Mouse (Mus musculus) limb, embryonic 10.5 days (tissue): ENCODE measurements around the gene Gpam. TPM values are rescaled to one million over a fixed set of nuclear protein-coding genes. Genes with fewer than 3 reads are reported as not detected.

Experiments used
- DNase-seq: peaks from one replicate; pipeline ENCODE4 v3.0.0-alpha.2; 2017; ENCODE audit warnings: low spot score
- H3K27ac ChIP-seq: fragments of 300-500 bp; sonication (generic); 2 replicates; pipeline ENCODE4 v1.5.1; 2016; ENCODE audit warnings: mild to moderate bottlenecking
- H3K27me3 ChIP-seq: fragments of 300-500 bp; sonication (generic); 2 replicates; pipeline ENCODE4 v1.6.1; 2016; ENCODE audit warnings: low read depth, mild to moderate bottlenecking; ENCODE audit not compliant: poor library complexity, severe bottlenecking
- H3K36me3 ChIP-seq: fragments of 300-500 bp; sonication (generic); 2 replicates; pipeline ENCODE4 v1.6.1; 2016; ENCODE audit warnings: mild to moderate bottlenecking, moderate library complexity
- H3K4me1 ChIP-seq: fragments of 300-500 bp; sonication (generic); 2 replicates; pipeline ENCODE4 v1.6.1; 2016
- H3K4me3 ChIP-seq: fragments of 300-500 bp; sonication (generic); 2 replicates; pipeline ENCODE4 v1.5.1; 2016; ENCODE audit warnings: mild to moderate bottlenecking, moderate library complexity
- H3K9me3 ChIP-seq: fragments of 300-500 bp; sonication (generic); replicated peaks from 2 replicates; pipeline ENCODE4 v1.6.1; 2016; ENCODE audit warnings: mild to moderate bottlenecking
- WGBS: fragments of 180-500 bp; shearing (Covaris S2); methylation state at CpG from one replicate; pipeline ENCODE4 v1.1.7; 2016; 5-methylcytosine and 5-hydroxymethylcytosine counted together
- polyA plus RNA-seq: library from polyadenylated mRNA; unstranded; fragments of >200 nt; fragmentation: Nextera tagmentation; extraction: Ambion mirVana; gene quantifications from 2 replicates; pipeline ENCODE4 v1.2.1, GENCODE M21; 2016

Gpam gene
- polyA plus RNA-seq, 1 experiment from 2014 or later, result 15.8 TPM

DNA sequence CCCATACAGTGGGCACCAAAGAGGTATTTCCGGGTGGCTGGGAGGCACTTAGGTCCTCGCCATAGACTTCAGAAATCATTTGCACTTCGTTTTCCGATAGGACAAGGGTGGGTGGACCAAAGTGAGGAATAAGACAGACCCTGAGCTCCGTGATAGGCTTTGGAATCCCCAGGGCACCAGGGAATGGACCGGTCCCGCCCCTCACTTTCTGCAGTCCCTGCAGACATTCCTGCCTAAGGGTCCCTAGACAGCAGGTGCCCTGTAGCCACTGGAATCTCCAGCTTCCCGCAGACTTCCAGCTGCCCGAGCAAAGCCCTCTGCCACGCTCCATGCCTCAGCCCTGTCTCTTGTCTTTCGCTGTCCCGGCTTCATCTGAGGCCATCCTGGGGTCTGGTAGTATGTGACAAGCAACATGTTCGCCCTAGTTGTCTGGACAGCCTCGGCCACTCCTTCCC is 65.6 kb downstream of the Gpam start:
- WGBS, result 18% methylated on average over 14 of the region's 14 CpGs
- Histone ChIP-seq H3K4me3 (peak overlapping the region; percentile 34), H3K27me3 (no peaks in the 10 kb centered on the region), H3K4me1 (peaks cover 14% of the 10 kb centered on the region), H3K9me3 (no peaks in the 10 kb centered on the region), H3K36me3 (no peaks in the 10 kb centered on the region), H3K27ac (no peak overlapping the region)
- DNase-seq, result peak; percentile 49

DNA sequence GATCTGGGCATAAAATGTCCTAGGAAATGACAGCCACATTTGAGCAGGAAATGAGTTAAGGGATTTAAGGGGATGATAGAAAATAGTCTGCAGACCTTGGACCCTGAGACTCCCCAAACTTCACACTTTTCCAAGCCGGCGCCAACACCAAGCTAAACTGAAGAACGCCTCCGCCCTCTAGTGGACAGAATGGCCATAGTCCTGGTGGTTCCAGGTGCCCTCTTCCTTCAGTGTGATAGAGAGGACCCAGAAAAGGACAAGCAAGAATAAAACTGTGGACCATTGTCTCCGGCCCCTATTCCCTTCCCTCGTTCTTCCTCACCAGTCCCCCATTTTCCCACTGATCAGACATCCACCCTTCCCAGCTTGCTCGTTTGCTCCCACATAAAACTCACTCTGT is 66.1 kb downstream of the Gpam start:
- WGBS, result 9% methylated on average over 7 of the region's 7 CpGs
- peak overlapping the region; percentile 34; the same call in 1 of the 2 replicates for H3K4me3 ChIP-seq
- H3K27me3 ChIP-seq, result no peaks in the 10 kb centered on the region
- peak; percentile 84 for DNase-seq
- peaks cover 14% of the 10 kb centered on the region for H3K4me1 ChIP-seq
- no peak overlapping the region for H3K27ac ChIP-seq
- H3K36me3 ChIP-seq, result no peaks in the 10 kb centered on the region
- H3K9me3 ChIP-seq, result no peaks in the 10 kb centered on the region

DNA sequence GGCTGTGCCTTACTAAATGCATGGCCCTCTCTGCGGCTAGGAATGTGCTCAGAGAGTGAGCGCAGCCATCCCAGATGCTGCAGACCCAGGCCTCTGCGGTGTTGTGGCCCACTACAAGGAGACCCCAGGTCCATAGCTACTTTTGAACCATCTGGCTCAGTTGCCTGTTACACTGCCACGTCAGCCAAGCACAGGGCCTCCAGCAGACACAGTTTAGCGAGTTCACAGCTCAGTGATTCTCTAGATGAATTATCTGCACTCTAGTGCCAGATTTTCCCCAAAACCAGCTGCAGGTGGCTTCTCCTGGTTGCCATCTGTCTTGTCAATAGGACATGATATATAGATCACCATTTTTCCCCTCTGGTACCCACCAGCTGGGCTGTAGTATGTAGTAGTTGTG is 69.6 kb downstream of the Gpam start:
- DNase-seq, result no peak
- no peaks in the 10 kb centered on the region for H3K27me3 ChIP-seq
- H3K4me1 ChIP-seq, result peaks cover 10% of the 10 kb centered on the region
- H3K27ac ChIP-seq, result no peak overlapping the region
- H3K9me3 ChIP-seq, result no peaks in the 10 kb centered on the region
- 76% methylated on average over 5 of the region's 5 CpGs for WGBS
- no peak overlapping the region for H3K4me3 ChIP-seq
- H3K36me3 ChIP-seq, result no peaks in the 10 kb centered on the region

DNA sequence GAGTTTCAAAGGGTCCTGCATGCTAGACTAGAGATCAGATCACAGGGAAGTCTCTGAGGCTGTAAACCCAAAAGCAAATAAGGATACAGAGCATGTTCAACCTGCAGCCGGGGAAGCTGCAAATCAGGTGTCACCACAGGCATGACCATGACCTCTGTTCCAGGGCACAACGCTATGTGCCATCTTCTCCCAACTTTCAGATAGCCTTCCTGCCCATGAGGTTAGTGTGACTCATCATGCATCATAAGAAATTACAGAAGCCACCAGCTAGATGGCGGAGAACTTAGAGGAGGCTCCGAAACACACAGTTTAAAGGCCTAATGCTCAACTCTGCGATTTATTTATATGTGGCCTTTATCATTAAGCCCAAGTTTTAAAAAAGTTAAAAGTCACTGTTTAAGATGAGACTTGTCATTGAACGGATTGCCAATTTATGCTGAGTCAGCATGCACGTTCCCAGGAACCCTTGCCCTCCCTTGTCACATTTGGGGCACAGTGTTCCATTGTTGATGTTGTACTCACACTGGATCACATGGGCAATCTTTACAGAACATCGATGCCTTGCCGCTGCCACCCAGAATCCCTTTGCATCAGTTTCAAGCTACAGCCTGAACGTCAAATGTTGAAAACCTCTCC is 71.3 kb downstream of the Gpam start:
- Histone ChIP-seq H3K27me3 (no peaks in the 10 kb centered on the region), H3K27ac (no peak overlapping the region), H3K4me3 (no peak overlapping the region), H3K4me1 (0 out of 2 replicates have a peak, but pooled peaks cover 4% of the 10 kb centered on the region), H3K36me3 (no peaks in the 10 kb centered on the region), H3K9me3 (no peaks in the 10 kb centered on the region)
- WGBS, result 92% methylated on average over 10 of the region's 10 CpGs
- no peak for DNase-seq

DNA sequence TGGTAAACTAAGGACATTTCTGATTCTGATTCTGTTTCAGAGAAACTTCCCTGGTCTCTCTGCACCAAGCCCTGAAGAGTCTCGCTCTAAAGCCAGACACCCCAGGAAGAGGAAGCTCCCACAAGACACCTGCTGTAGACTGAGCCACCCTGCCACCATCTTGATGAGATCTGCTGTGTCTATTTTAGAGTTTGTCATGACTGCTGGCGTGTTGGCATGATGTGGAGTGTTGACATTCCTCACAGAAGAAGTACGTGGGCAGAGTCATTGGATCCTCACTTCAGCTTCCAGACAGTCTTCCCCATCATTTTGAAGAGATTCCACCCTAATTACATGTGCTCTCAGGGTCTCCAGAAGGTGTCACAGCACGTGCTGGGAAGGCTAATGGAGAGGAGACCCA is 73.9 kb downstream of the Gpam start:
- no peaks in the 10 kb centered on the region for H3K36me3 ChIP-seq
- H3K4me3 ChIP-seq, result no peak overlapping the region
- no peaks in the 10 kb centered on the region for H3K27me3 ChIP-seq
- H3K9me3 ChIP-seq, result no peaks in the 10 kb centered on the region
- 78% methylated on average over 4 of the region's 4 CpGs for WGBS
- DNase-seq, result no peak
- H3K4me1 ChIP-seq, result 0 out of 2 replicates have a peak, but pooled peaks cover 4% of the 10 kb centered on the region
- H3K27ac ChIP-seq, result no peak overlapping the region

DNA sequence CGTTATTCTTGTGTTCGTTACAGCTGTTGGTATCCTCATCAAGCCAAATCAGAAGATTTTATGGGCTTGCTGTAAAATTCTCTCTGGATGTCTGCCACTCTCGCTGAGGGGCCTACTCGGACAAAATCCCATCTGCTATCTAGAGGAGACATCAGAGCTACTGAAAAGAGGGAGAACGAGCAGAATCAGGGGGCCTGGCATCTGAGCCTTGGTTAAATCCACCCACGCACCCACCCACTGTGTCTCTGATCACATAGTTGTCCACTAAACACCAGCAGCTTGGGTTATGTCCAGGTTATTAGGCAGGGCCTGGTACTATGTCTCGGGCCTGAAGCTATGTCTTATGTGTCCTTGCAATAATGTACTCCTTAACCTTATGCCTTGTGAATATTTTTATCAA is 89.6 kb downstream of the Gpam start:
- Histone ChIP-seq H3K9me3 (no peaks in the 10 kb centered on the region), H3K36me3 (no peaks in the 10 kb centered on the region), H3K4me3 (no peak overlapping the region), H3K27me3 (no peaks in the 10 kb centered on the region), H3K4me1 (peaks cover 6% of the 10 kb centered on the region; the same call in 1 of the 2 replicates), H3K27ac (no peak overlapping the region)
- DNase-seq, result no peak
- WGBS, result 82% methylated on average over 7 of the region's 7 CpGs

DNA sequence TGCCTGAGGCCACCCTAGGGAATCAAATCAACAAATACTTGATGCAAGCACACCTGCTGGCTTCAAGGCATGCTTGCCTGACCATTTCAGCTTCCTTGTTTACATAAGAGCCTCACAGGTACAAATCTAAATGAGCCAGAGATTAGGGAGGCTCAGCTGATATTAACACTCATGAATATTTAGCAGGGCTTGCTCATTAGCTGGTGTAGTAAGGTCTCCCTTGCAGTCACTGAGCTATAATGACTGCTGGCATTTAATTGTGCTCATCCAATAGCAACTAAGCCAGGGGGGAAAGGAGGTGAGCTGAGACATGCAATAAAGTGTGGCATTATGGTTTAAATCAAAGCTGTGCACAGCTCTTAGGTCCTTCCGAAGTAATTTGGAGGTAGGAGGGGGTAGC is 108.2 kb downstream of the Gpam start:
- no peaks in the 10 kb centered on the region for H3K9me3 ChIP-seq
- DNase-seq, result no peak
- no peaks in the 10 kb centered on the region for H3K36me3 ChIP-seq
- no peak overlapping the region for H3K27ac ChIP-seq
- WGBS, result 53% methylated on average over 1 of the region's 1 CpGs
- no peaks in the 10 kb centered on the region for H3K4me1 ChIP-seq
- no peak overlapping the region for H3K4me3 ChIP-seq
- no peaks in the 10 kb centered on the region for H3K27me3 ChIP-seq

Other genes starting within 250 kb of the Gpam start
- not detected in 2 replicates for gene Tectb, start 53.5 kb upstream of the Gpam start, polyA plus RNA-seq
- not detected in 2 replicates for gene Gucy2g, start 114.0 kb upstream of the Gpam start, polyA plus RNA-seq
- 15.4 and 25.6 TPM in 2 replicates for gene Acsl5, start 124.7 kb upstream of the Gpam start, polyA plus RNA-seq
- gene Zdhhc6, start 188.8 kb upstream of the Gpam start, polyA plus RNA-seq, result 113 and 120 TPM in 2 replicates
- 26.3 and 29.8 TPM in 2 replicates for gene Vti1a, start 189.1 kb upstream of the Gpam start, polyA plus RNA-seq